Mouse (Mus musculus) bone marrow macrophage, adult 2 months (primary cell): ENCODE measurements around the gene Eci2.

Source experiments
- CTCF ChIP-seq: IDR thresholded peaks from 2 replicates; pipeline ENCODE4 v1.5.1; 2012; ENCODE audit warnings: low read depth, mild to moderate bottlenecking, low read length, moderate library complexity
- POLR2A ChIP-seq: IDR thresholded peaks from 2 replicates; pipeline ENCODE4 v1.6.1; 2012; ENCODE audit warnings: mild to moderate bottlenecking, low read depth, low read length, borderline replicate concordance

- TF ChIP-seq CTCF (no peak), POLR2A (no peak)
Measured at GRCm38 (mm10) chr13:35035731-35036130, 8.8 kb upstream of the Eci2 start.
